Mouse (Mus musculus): ENCODE measurements around the gene Uaca. TPM values are rescaled to one million over a fixed set of nuclear protein-coding genes. Genes with fewer than 3 reads are reported as not detected.

The Uaca gene
- polyA plus RNA-seq, 1 experiment = 10.6 TPM

DNA sequence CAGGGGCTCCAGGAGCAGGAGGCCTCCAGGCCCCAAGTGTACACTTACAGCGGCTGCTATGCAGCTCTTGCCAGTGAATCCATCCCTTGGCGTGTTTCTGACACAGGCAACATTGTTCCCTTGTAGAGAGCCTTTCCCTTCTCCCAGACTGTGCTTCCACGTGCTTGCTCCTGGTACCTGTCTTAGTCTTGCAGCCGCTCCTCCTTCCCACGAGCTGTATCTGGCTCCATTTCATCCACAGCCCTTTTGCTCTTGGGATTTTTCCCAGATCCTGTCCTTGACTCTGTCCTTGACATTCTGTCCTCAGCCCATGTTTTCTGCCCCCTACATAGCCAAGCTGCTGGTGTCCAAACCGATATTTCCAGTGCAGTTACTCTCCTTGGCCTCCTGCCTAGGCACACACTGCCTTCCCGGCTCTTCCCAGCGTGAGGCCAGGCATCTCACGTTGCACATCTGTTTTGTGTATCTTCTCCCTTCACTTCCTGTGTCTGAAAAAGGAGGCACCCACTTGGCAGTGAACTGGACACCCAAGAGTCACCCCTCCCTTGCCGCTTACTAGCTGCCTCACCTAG lies 34.8 kb upstream of the Uaca start:
- Histone ChIP-seq H3K79me2 (ENCODE audit: control insufficient read depth, insufficient read depth) (no peaks in the 10 kb centered on the region), H3ac (ENCODE audit: control insufficient read depth, insufficient read length, low read depth) (no peak overlapping the region), H3K79me3 (ENCODE audit: low read depth) (no peaks in the 10 kb centered on the region), H3K27me3 (ENCODE audit: control insufficient read depth, insufficient read depth, insufficient read length) (no peaks in the 10 kb centered on the region), H3K36me3 (ENCODE audit: control insufficient read depth, insufficient read depth) (no peaks in the 10 kb centered on the region), H3K4me3 (ENCODE audit: insufficient read depth, poor library complexity, severe bottlenecking) (no peak overlapping the region)
- TF ChIP-seq CTCF (IDR thresholded peaks at IDR 0.05; ENCODE audit: control insufficient read depth, insufficient read depth, insufficient read length) = no peak
- no peak for TF ChIP-seq CEBPB (IDR thresholded peaks at IDR 0.05; ENCODE audit: low read depth)
- TF ChIP-seq USF1 (IDR thresholded peaks at IDR 0.05; ENCODE audit: low read depth) = no peak
- TF ChIP-seq MYOG (IDR thresholded peaks at IDR 0.05; ENCODE audit: control insufficient read depth, extremely low read depth, insufficient read length) = no peak
- TF ChIP-seq MYOD1 (IDR thresholded peaks at IDR 0.05; ENCODE audit: control insufficient read depth, insufficient read length, low read depth) = no peak
- no peak for TF ChIP-seq MAX (IDR thresholded peaks at IDR 0.05)
- no peak for TF ChIP-seq FOSL1 (IDR thresholded peaks at IDR 0.05; ENCODE audit: insufficient read depth, low read length, poor library complexity, severe bottlenecking)

DNA sequence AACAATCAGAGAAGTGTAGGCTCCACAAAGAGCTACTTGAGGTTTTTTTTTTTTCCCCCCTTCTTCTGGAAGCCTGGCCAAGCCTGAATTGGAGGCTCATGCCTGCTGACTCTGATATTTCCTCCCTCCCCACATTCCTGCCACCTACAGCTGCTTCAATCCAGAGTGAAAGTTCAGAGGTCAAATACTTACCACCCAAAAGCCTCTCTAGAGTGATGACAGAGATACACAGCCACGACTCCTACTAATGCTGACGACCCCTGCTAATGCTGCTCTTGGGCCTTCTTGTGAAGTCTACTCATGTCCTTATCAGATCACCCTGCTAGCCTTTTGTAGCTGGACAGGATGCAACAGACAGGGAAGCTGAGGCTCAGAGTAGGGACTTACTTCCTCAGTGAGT lies 29.2 kb upstream of the Uaca start:
- Histone ChIP-seq H3K4me3 (ENCODE audit: insufficient read depth, poor library complexity, severe bottlenecking) (no peak overlapping the region), H3K79me2 (ENCODE audit: control insufficient read depth, insufficient read depth) (no peaks in the 10 kb centered on the region), H3K27me3 (ENCODE audit: control insufficient read depth, insufficient read depth, insufficient read length) (no peaks in the 10 kb centered on the region), H3ac (ENCODE audit: control insufficient read depth, insufficient read length, low read depth) (no peak overlapping the region), H3K79me3 (ENCODE audit: low read depth) (no peaks in the 10 kb centered on the region), H3K36me3 (ENCODE audit: control insufficient read depth, insufficient read depth) (no peaks in the 10 kb centered on the region)
- no peak for TF ChIP-seq USF1 (IDR thresholded peaks at IDR 0.05; ENCODE audit: low read depth)
- TF ChIP-seq MYOD1 (IDR thresholded peaks at IDR 0.05; ENCODE audit: control insufficient read depth, insufficient read length, low read depth) = no peak
- no peak for TF ChIP-seq MAX (IDR thresholded peaks at IDR 0.05)
- no peak for TF ChIP-seq MYOG (IDR thresholded peaks at IDR 0.05; ENCODE audit: control insufficient read depth, extremely low read depth, insufficient read length)
- TF ChIP-seq FOSL1 (IDR thresholded peaks at IDR 0.05; ENCODE audit: insufficient read depth, low read length, poor library complexity, severe bottlenecking) = no peak
- no peak for TF ChIP-seq CTCF (IDR thresholded peaks at IDR 0.05; ENCODE audit: control insufficient read depth, insufficient read depth, insufficient read length)
- no peak for TF ChIP-seq CEBPB (IDR thresholded peaks at IDR 0.05; ENCODE audit: low read depth)

DNA sequence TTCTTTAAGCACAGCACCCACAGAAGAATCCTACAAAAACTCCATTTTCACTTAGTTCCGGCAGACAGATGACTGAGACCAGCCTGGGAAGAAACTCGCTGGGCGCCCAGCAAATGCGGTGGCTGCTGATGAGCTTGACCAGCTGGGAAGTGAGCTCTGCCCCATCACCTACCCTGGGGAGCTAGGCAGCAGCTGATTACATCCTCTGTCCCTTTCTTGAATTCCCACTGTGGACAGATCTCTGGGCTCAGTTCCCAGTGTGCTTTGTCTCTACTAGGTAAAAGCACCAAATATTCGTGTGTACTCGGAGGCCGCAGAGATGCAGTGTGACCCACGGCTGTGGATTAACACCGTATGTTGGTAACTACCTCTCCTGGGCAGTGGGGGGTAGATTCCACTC lies 25.9 kb upstream of the Uaca start:
- H3K4me3 ChIP-seq (ENCODE audit: insufficient read depth, poor library complexity, severe bottlenecking) = no peak overlapping the region
- no peaks in the 10 kb centered on the region for H3K79me2 ChIP-seq (ENCODE audit: control insufficient read depth, insufficient read depth)
- no peak for TF ChIP-seq CEBPB (IDR thresholded peaks at IDR 0.05; ENCODE audit: low read depth)
- H3K27me3 ChIP-seq (ENCODE audit: control insufficient read depth, insufficient read depth, insufficient read length) = no peaks in the 10 kb centered on the region
- no peak overlapping the region for H3ac ChIP-seq (ENCODE audit: control insufficient read depth, insufficient read length, low read depth)
- H3K36me3 ChIP-seq (ENCODE audit: control insufficient read depth, insufficient read depth) = no peaks in the 10 kb centered on the region
- H3K79me3 ChIP-seq (ENCODE audit: low read depth) = no peaks in the 10 kb centered on the region

DNA sequence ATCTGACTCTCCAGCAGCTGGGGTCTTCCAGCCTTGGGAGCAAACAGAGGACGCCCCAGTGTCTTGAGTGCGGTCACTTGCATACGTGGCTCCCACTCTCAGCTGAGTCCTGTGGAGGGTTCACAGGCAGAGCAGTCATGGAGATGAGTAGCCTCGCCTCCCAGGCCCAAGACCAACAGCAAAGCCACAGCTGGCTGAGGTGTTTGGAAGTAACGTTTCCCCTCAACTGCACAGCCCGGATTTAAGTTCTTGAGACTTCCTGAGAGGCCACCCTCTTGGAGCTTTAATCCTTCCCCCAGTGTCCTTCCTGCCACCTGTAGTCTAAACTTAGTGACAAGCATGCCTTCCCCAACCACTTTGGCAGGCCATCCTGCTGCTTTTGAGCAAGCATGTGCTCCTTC lies 24.6 kb upstream of the Uaca start:
- TF ChIP-seq MYOG (IDR thresholded peaks at IDR 0.05; ENCODE audit: control insufficient read depth, extremely low read depth, insufficient read length) (no peak), USF1 (IDR thresholded peaks at IDR 0.05; ENCODE audit: low read depth) (no peak), CTCF (IDR thresholded peaks at IDR 0.05; ENCODE audit: control insufficient read depth, insufficient read depth, insufficient read length) (no peak), MYOD1 (IDR thresholded peaks at IDR 0.05; ENCODE audit: control insufficient read depth, insufficient read length, low read depth) (no peak), MAX (IDR thresholded peaks at IDR 0.05) (no peak), CEBPB (IDR thresholded peaks at IDR 0.05; ENCODE audit: low read depth) (no peak)
- Histone ChIP-seq H3ac (ENCODE audit: control insufficient read depth, insufficient read length, low read depth) (no peak overlapping the region), H3K79me3 (ENCODE audit: low read depth) (no peaks in the 10 kb centered on the region), H3K4me3 (ENCODE audit: insufficient read depth, poor library complexity, severe bottlenecking) (no peak overlapping the region), H3K27me3 (ENCODE audit: control insufficient read depth, insufficient read depth, insufficient read length) (no peaks in the 10 kb centered on the region), H3K36me3 (ENCODE audit: control insufficient read depth, insufficient read depth) (no peaks in the 10 kb centered on the region), H3K79me2 (ENCODE audit: control insufficient read depth, insufficient read depth) (no peaks in the 10 kb centered on the region)

GRCm38 (mm10) chr9:60773713-60774112 lies 20.6 kb upstream of the Uaca start:
- H3K36me3 ChIP-seq (ENCODE audit: control insufficient read depth, insufficient read depth) = no peaks in the 10 kb centered on the region
- H3K4me3 ChIP-seq (ENCODE audit: insufficient read depth, poor library complexity, severe bottlenecking) = no peak overlapping the region
- no peaks in the 10 kb centered on the region for H3K79me3 ChIP-seq (ENCODE audit: low read depth)
- H3K79me2 ChIP-seq (ENCODE audit: control insufficient read depth, insufficient read depth) = no peaks in the 10 kb centered on the region
- TF ChIP-seq MYOD1 (IDR thresholded peaks at IDR 0.05; ENCODE audit: control insufficient read depth, insufficient read length, low read depth) (no peak), CEBPB (IDR thresholded peaks at IDR 0.05; ENCODE audit: low read depth) (no peak), USF1 (IDR thresholded peaks at IDR 0.05; ENCODE audit: low read depth) (no peak), MAX (IDR thresholded peaks at IDR 0.05) (no peak), FOSL1 (IDR thresholded peaks at IDR 0.05; ENCODE audit: insufficient read depth, low read length, poor library complexity, severe bottlenecking) (no peak), CTCF (IDR thresholded peaks at IDR 0.05; ENCODE audit: control insufficient read depth, insufficient read depth, insufficient read length) (no peak), MYOG (IDR thresholded peaks at IDR 0.05; ENCODE audit: control insufficient read depth, extremely low read depth, insufficient read length) (no peak)
- H3K27me3 ChIP-seq (ENCODE audit: control insufficient read depth, insufficient read depth, insufficient read length) = no peaks in the 10 kb centered on the region
- H3ac ChIP-seq (ENCODE audit: control insufficient read depth, insufficient read length, low read depth) = no peak overlapping the region

GRCm38 (mm10) chr9:60776899-60777298 lies 17.4 kb upstream of the Uaca start:
- Histone ChIP-seq H3K27me3 (ENCODE audit: control insufficient read depth, insufficient read depth, insufficient read length) (no peaks in the 10 kb centered on the region), H3K36me3 (ENCODE audit: control insufficient read depth, insufficient read depth) (no peaks in the 10 kb centered on the region), H3ac (ENCODE audit: control insufficient read depth, insufficient read length, low read depth) (no peak overlapping the region), H3K4me3 (ENCODE audit: insufficient read depth, poor library complexity, severe bottlenecking) (no peak overlapping the region), H3K79me3 (ENCODE audit: low read depth) (no peaks in the 10 kb centered on the region), H3K79me2 (ENCODE audit: control insufficient read depth, insufficient read depth) (no peaks in the 10 kb centered on the region)
- TF ChIP-seq USF1 (IDR thresholded peaks at IDR 0.05; ENCODE audit: low read depth) = no peak
- no peak for TF ChIP-seq MYOD1 (IDR thresholded peaks at IDR 0.05; ENCODE audit: control insufficient read depth, insufficient read length, low read depth)
- no peak for TF ChIP-seq CEBPB (IDR thresholded peaks at IDR 0.05; ENCODE audit: low read depth)
- no peak for TF ChIP-seq MYOG (IDR thresholded peaks at IDR 0.05; ENCODE audit: control insufficient read depth, extremely low read depth, insufficient read length)
- TF ChIP-seq FOSL1 (IDR thresholded peaks at IDR 0.05; ENCODE audit: insufficient read depth, low read length, poor library complexity, severe bottlenecking) = no peak
- TF ChIP-seq CTCF (IDR thresholded peaks at IDR 0.05; ENCODE audit: control insufficient read depth, insufficient read depth, insufficient read length) = no peak
- no peak for TF ChIP-seq MAX (IDR thresholded peaks at IDR 0.05)

All from C2C12 (cell line).